Mouse (Mus musculus) ES-Bruce4 (cell line): Measurements from ENCODE around the gene Shisa9. TPM values are rescaled to one million over a fixed set of nuclear protein-coding genes. Genes with fewer than 3 reads are reported as not detected.

Experiments used
- H3K27ac ChIP-seq: 2 replicates; pipeline ENCODE4 v1.5.1; 2012; ENCODE audit warnings: low read length, inconsistent platforms; ENCODE audit not compliant: insufficient read depth
- H3K27me3 ChIP-seq: 2 replicates; pipeline ENCODE4 v1.6.1; 2012; ENCODE audit warnings: mild to moderate bottlenecking, low read length, inconsistent platforms; ENCODE audit not compliant: control insufficient read depth, poor library complexity, insufficient read depth, severe bottlenecking
- H3K36me3 ChIP-seq: 2 replicates; pipeline ENCODE4 v1.6.1; 2012; ENCODE audit warnings: inconsistent platforms, mild to moderate bottlenecking, low read length, moderate library complexity; ENCODE audit not compliant: control insufficient read depth, poor library complexity, insufficient read depth, severe bottlenecking
- H3K4me1 ChIP-seq: one replicate; pipeline ENCODE4 v1.8.1; 2011; ENCODE audit warnings: low read length; ENCODE audit not compliant: control insufficient read depth, insufficient read depth
- H3K4me3 ChIP-seq: 2 replicates; pipeline ENCODE4 v1.5.1; 2011; ENCODE audit warnings: low read depth, mild to moderate bottlenecking, low read length
- H3K9ac ChIP-seq: 2 replicates; pipeline ENCODE4 v1.6.1; 2012; ENCODE audit warnings: low read depth, mild to moderate bottlenecking, inconsistent platforms; ENCODE audit not compliant: poor library complexity, severe bottlenecking
- H3K9me3 ChIP-seq: replicated peaks from 2 replicates; pipeline ENCODE4 v1.6.1; 2012; ENCODE audit warnings: mild to moderate bottlenecking, low read length, inconsistent platforms; ENCODE audit not compliant: control insufficient read depth, poor library complexity, insufficient read depth, severe bottlenecking
- CTCF ChIP-seq: IDR thresholded peaks from one replicate; pipeline ENCODE4 v1.8.1; 2011; ENCODE audit warnings: low read depth, low read length
- EP300 ChIP-seq: IDR thresholded peaks from 2 replicates; pipeline ENCODE4 v1.6.1; 2011; ENCODE audit warnings: low read depth, low read length; ENCODE audit not compliant: insufficient read depth
- POLR2A ChIP-seq: IDR thresholded peaks from one replicate; pipeline ENCODE4 v1.8.1; 2011; ENCODE audit warnings: low read length; ENCODE audit not compliant: insufficient read depth
- polyA plus RNA-seq: library from polyadenylated mRNA; stranded (reverse); fragments of >200 nt; gene quantifications from 2 replicates; pipeline ENCODE4 v1.2.4, GENCODE M21; 2011; ENCODE audit warnings: low read depth; ENCODE audit not compliant: missing spikeins, insufficient read depth, insufficient read length

Gene Shisa9
- polyA plus RNA-seq, 1 experiment: 0.46 TPM

GRCm38 (mm10) chr16:12206421-12206950 is 222.6 kb downstream of the Shisa9 start:
- Histone ChIP-seq H3K9ac (no peak overlapping the region), H3K27ac (no peak overlapping the region), H3K4me1 (no peaks in the 10 kb centered on the region), H3K27me3 (no peaks in the 10 kb centered on the region), H3K36me3 (no peaks in the 10 kb centered on the region), H3K9me3 (no peaks in the 10 kb centered on the region), H3K4me3 (no peak overlapping the region)
- TF ChIP-seq CTCF: no peak
- TF ChIP-seq EP300: no peak
- no peak for TF ChIP-seq POLR2A

- TF ChIP-seq EP300: no peak
- no peak for TF ChIP-seq POLR2A
- TF ChIP-seq CTCF: no peak
- no peak overlapping the region for H3K4me3 ChIP-seq
- no peak overlapping the region for H3K27ac ChIP-seq
- H3K4me1 ChIP-seq: no peaks in the 10 kb centered on the region
- H3K9me3 ChIP-seq: no peaks in the 10 kb centered on the region
- H3K27me3 ChIP-seq: no peaks in the 10 kb centered on the region
- H3K36me3 ChIP-seq: no peaks in the 10 kb centered on the region
- H3K9ac ChIP-seq: no peak overlapping the region
Measured at GRCm38 (mm10) chr16:12206951-12207350, 223.0 kb downstream of the Shisa9 start.

DNA sequence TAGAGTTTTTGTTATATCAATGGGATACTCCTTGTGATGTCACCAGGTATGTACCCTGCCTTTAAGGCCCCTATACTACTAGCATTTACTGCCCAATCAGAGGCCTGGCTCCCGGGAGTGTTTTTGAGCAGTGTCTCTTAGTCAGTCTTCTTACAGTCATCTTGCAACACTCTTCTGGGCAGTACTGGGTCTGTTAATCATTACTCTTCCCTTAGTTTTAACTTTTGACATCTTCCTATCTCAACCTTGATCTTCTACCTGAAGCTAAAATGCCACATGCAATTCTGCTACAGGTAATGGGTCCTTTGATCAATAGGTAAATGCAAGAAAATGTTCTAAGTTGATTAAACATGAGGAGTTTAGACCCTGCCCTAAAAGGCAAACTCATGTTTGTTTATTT is 225.4 kb downstream of the Shisa9 start:
- Histone ChIP-seq H3K9ac (no peak overlapping the region), H3K27ac (no peak overlapping the region), H3K4me1 (no peaks in the 10 kb centered on the region), H3K4me3 (no peak overlapping the region), H3K27me3 (no peaks in the 10 kb centered on the region), H3K9me3 (no peaks in the 10 kb centered on the region), H3K36me3 (no peaks in the 10 kb centered on the region)
- TF ChIP-seq POLR2A (no peak), CTCF (no peak), EP300 (no peak)

- Histone ChIP-seq H3K9ac (no peak overlapping the region), H3K4me3 (no peak overlapping the region), H3K4me1 (no peaks in the 10 kb centered on the region), H3K9me3 (no peaks in the 10 kb centered on the region), H3K27ac (no peak overlapping the region), H3K36me3 (no peaks in the 10 kb centered on the region), H3K27me3 (no peaks in the 10 kb centered on the region)
- no peak for TF ChIP-seq CTCF
- no peak for TF ChIP-seq EP300
- TF ChIP-seq POLR2A: no peak
Measured at GRCm38 (mm10) chr16:12209819-12210218, 225.9 kb downstream of the Shisa9 start.

GRCm38 (mm10) chr16:12214018-12214417 is 230.1 kb downstream of the Shisa9 start:
- no peaks in the 10 kb centered on the region for H3K36me3 ChIP-seq
- H3K9ac ChIP-seq: no peak overlapping the region
- TF ChIP-seq EP300: no peak
- no peaks in the 10 kb centered on the region for H3K4me1 ChIP-seq
- H3K9me3 ChIP-seq: no peaks in the 10 kb centered on the region
- H3K4me3 ChIP-seq: no peak overlapping the region
- H3K27ac ChIP-seq: no peak overlapping the region
- no peaks in the 10 kb centered on the region for H3K27me3 ChIP-seq

- Histone ChIP-seq H3K9me3 (no peaks in the 10 kb centered on the region), H3K9ac (no peak overlapping the region), H3K27me3 (no peaks in the 10 kb centered on the region), H3K27ac (no peak overlapping the region), H3K4me3 (no peak overlapping the region), H3K4me1 (no peaks in the 10 kb centered on the region), H3K36me3 (no peaks in the 10 kb centered on the region)
- no peak for TF ChIP-seq EP300
- no peak for TF ChIP-seq CTCF
- no peak for TF ChIP-seq POLR2A
Measured at GRCm38 (mm10) chr16:12217289-12218150, 233.6 kb downstream of the Shisa9 start.
